Mouse (Mus musculus): ENCODE results near the gene Rmnd5b. TPM values are rescaled to one million over a fixed set of nuclear protein-coding genes. Genes with fewer than 3 reads are reported as not detected.
"Not testable (repeated sequence)": the region's sequence is repeated elsewhere in the genome, so short reads cannot be mapped to it uniquely, and the experiment has no call there.

Gene Rmnd5b
- polyA plus RNA-seq, 1 experiment from 2014 or later = 82.7 TPM

DNA sequence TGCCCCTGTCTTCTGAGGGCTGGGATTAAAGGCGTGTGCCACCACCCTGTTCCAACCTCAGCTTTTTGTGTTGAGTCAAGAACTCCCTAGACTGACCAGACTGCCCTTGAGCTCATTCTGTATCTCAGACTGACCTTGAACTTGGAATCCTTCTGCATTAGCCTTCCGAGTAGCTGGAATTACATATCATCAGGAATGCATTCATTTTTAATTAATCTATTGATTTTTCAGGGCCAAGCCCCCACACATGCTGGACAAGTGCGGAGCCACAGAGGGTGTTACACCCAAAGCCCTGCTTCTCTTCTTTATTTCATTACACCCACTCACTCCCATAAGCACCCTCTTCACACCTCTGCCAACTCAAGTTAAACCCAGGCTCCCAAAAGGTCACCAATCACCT lies 2.0 kb downstream of the Rmnd5b start:
- H3K4me3 ChIP-seq (ENCODE audit: low read depth, low read length) = no peak overlapping the region
- 90% methylated on average over 3 of the region's 3 CpGs for WGBS
- no peaks in the 10 kb centered on the region for H3K36me3 ChIP-seq (ENCODE audit: control insufficient read depth, insufficient read depth, low read length)
- H3K27me3 ChIP-seq (ENCODE audit: control insufficient read depth, insufficient read depth, low read depth, low read length) = no peaks in the 10 kb centered on the region
- no peak overlapping the region for H3K27ac ChIP-seq (ENCODE audit: low read length)
- no peak overlapping the region for H3K9ac ChIP-seq (ENCODE audit: low read depth, low read length)
- no peak for ATAC-seq
- peaks cover 15% of the 10 kb centered on the region for H3K4me1 ChIP-seq (ENCODE audit: control insufficient read depth, insufficient read depth, low read length)
- H3K9me3 ChIP-seq (replicated peaks; ENCODE audit: control insufficient read depth, low read length, poor library complexity, severe bottlenecking) = no peaks in the 10 kb centered on the region
- H3K4me2 ChIP-seq (ENCODE audit: low read length) = no peak overlapping the region

DNA sequence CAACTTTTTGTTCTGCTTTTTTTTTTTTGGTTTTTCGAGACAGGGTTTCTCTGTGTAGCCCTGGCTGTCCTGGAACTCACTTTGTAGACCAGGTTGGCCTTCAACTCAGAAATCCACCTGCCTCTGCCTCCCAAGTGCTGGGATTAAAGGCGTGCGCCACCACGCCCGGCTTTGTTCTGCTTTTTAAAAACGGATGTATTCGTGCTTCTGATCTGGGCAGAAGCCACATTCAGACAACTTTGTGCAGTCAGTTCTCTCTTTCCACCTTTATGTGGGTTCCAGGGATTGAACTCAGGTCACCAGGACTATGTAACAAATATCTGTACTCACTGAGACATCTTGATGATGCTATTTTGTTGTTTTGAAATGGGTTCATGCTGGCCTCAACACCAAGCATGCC lies 2.5 kb downstream of the Rmnd5b start:
- not testable (repeated sequence) for H3K36me3 ChIP-seq (ENCODE audit: control insufficient read depth, insufficient read depth, low read length); H3K9me3 ChIP-seq (replicated peaks; ENCODE audit: control insufficient read depth, low read length, poor library complexity, severe bottlenecking); H3K27ac ChIP-seq (ENCODE audit: low read length); H3K4me2 ChIP-seq (ENCODE audit: low read length); ATAC-seq; H3K9ac ChIP-seq (ENCODE audit: low read depth, low read length); H3K4me3 ChIP-seq (ENCODE audit: low read depth, low read length); H3K27me3 ChIP-seq (ENCODE audit: control insufficient read depth, insufficient read depth, low read depth, low read length)
- peaks cover 15% of the 10 kb centered on the region for H3K4me1 ChIP-seq (ENCODE audit: control insufficient read depth, insufficient read depth, low read length)
- 94% methylated on average over 7 of the region's 7 CpGs for WGBS

DNA sequence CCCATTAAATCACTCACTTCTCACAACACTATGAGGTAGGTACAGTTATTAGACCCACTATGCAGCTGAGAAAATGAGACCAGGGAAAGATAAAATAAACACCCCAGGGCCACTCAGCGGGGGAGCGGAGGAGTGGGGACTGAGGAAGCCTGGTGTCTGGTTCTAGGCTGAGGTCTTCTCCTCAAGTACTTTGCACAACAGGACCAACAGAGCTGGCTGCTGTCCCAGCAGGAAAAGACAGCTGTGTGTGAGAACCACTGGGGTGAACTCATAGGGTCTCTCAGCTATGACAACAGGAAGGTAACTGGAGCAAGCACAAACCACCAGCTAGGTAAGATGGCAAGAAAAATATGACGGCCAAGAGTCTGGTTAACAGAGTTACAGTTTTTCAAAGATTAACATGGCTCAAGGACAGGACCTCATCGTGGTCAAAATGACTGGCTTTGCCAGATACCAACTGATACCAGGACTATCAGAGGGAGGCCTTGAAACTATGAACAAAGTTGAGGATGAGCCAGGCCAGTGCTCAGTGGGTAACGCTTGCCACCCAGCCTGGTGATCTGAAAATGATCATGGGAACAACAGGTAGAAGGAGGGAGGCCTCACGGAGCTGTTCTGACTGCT lies 3.5 kb downstream of the Rmnd5b start:
- no peak for ATAC-seq
- Histone ChIP-seq H3K27ac (ENCODE audit: low read length) (no peak overlapping the region), H3K9me3 (replicated peaks; ENCODE audit: control insufficient read depth, low read length, poor library complexity, severe bottlenecking) (no peaks in the 10 kb centered on the region), H3K4me3 (ENCODE audit: low read depth, low read length) (no peak overlapping the region), H3K4me2 (ENCODE audit: low read length) (no peak overlapping the region), H3K27me3 (ENCODE audit: control insufficient read depth, insufficient read depth, low read depth, low read length) (no peaks in the 10 kb centered on the region), H3K4me1 (ENCODE audit: control insufficient read depth, insufficient read depth, low read length) (peaks cover 15% of the 10 kb centered on the region), H3K36me3 (ENCODE audit: control insufficient read depth, insufficient read depth, low read length) (no peaks in the 10 kb centered on the region), H3K9ac (ENCODE audit: low read depth, low read length) (no peak overlapping the region)
- 87% methylated on average over 6 of the region's 6 CpGs for WGBS

DNA sequence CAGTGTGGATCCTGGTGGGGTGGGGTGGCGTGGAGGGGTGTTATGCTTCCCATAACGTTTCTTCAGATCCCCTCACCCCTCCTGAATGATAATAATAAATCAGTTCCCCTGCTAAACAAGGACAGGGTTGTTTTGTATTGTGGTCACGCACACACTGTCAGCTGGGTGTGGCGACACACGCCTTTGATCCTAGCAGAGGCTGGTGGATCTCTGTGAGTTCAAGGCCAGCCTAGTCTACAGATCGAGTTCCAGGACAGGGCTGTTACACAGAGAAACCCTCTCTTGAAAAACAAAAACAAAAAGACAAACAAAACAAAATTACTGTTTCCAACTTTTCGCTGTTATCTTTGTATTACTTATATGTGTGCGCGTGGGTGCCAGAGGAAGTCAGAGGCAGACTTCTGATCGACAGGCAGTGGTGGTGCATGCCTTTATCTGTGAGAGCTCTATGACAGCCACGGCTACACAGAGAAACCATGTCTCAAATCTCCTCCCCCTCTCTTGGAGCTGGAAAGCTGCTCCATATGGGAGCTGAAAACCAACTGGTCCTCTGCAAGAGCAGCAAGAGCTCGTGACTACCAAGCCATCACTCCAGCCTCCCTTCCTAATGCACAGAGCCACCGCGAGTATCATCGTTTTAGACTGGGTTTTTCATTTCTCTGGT lies 5.9 kb downstream of the Rmnd5b start:
- WGBS = 85% methylated on average over 15 of the region's 15 CpGs

DNA sequence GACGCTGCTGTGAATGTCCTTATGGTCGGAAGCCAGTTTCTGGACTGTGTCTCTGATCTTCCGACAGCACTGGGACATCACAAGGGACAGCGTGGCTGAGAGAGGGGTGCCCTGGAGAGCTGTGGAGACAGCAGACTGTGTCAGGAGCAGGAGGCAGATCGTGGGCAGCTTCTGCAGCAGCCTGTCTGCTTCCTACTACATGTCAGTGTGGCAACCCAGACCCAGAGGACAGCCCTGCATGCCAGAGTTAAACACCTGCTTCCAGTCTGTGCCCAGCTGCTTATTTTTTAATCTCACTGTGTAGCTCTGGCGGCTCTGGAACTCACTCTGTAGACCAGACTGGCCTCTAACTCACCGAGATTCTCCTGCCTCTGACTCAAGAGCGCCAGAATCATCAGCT lies 7.8 kb downstream of the Rmnd5b start:
- no peak for ATAC-seq
- peaks cover 22% of the 10 kb centered on the region for H3K36me3 ChIP-seq (ENCODE audit: control insufficient read depth, insufficient read depth, low read length)

More for the DNA sequence above, 5.9 kb downstream of the Rmnd5b start:
- H3K27ac ChIP-seq (ENCODE audit: low read length) = no peak overlapping the region
- no peak for ATAC-seq
- H3K4me1 ChIP-seq (ENCODE audit: control insufficient read depth, insufficient read depth, low read length) = peaks cover 4% of the 10 kb centered on the region
- H3K4me3 ChIP-seq (ENCODE audit: low read depth, low read length) = no peak overlapping the region
- no peak overlapping the region for H3K4me2 ChIP-seq (ENCODE audit: low read length)
- H3K9me3 ChIP-seq (replicated peaks; ENCODE audit: control insufficient read depth, low read length, poor library complexity, severe bottlenecking) = no peaks in the 10 kb centered on the region
- no peaks in the 10 kb centered on the region for H3K27me3 ChIP-seq (ENCODE audit: control insufficient read depth, insufficient read depth, low read depth, low read length)
- H3K36me3 ChIP-seq (ENCODE audit: control insufficient read depth, insufficient read depth, low read length) = peaks cover 8% of the 10 kb centered on the region
- no peak overlapping the region for H3K9ac ChIP-seq (ENCODE audit: low read depth, low read length)

DNA sequence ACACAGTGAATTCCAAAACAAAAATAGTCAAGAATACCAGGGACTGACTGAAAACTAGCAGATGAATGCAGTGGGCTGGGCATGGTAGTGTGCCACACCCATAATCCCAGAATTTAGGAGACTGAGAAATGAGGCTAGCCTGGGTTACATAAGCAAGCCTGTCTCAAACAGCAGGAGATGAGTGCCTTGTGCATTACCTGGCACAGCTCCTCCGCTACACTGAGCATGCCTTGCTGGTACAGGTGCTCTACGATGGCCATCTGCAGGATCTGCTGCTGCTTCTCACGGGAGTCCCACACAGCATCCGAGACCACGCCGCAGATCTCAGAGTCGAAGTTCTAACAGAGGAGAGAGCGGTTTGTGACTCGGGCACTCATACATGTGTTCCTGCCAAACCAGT lies 8.3 kb downstream of the Rmnd5b start:
- Histone ChIP-seq H3K27me3 (ENCODE audit: control insufficient read depth, insufficient read depth, low read depth, low read length) (no peaks in the 10 kb centered on the region), H3K27ac (ENCODE audit: low read length) (no peak overlapping the region), H3K4me2 (ENCODE audit: low read length) (no peak overlapping the region), H3K9me3 (replicated peaks; ENCODE audit: control insufficient read depth, low read length, poor library complexity, severe bottlenecking) (no peaks in the 10 kb centered on the region), H3K4me1 (ENCODE audit: control insufficient read depth, insufficient read depth, low read length) (no peaks in the 10 kb centered on the region), H3K36me3 (ENCODE audit: control insufficient read depth, insufficient read depth, low read length) (peaks cover 27% of the 10 kb centered on the region), H3K9ac (ENCODE audit: low read depth, low read length) (no peak overlapping the region), H3K4me3 (ENCODE audit: low read depth, low read length) (no peak overlapping the region)
- no peak for ATAC-seq
- 94% methylated on average over 9 of the region's 9 CpGs for WGBS

More for the DNA sequence above, 7.8 kb downstream of the Rmnd5b start:
- no peak overlapping the region for H3K4me2 ChIP-seq (ENCODE audit: low read length)
- no peak overlapping the region for H3K27ac ChIP-seq (ENCODE audit: low read length)
- 89% methylated on average over 8 of the region's 8 CpGs for WGBS
- H3K9me3 ChIP-seq (replicated peaks; ENCODE audit: control insufficient read depth, low read length, poor library complexity, severe bottlenecking) = no peaks in the 10 kb centered on the region
- no peak overlapping the region for H3K4me3 ChIP-seq (ENCODE audit: low read depth, low read length)
- H3K9ac ChIP-seq (ENCODE audit: low read depth, low read length) = no peak overlapping the region
- H3K27me3 ChIP-seq (ENCODE audit: control insufficient read depth, insufficient read depth, low read depth, low read length) = no peaks in the 10 kb centered on the region
- H3K4me1 ChIP-seq (ENCODE audit: control insufficient read depth, insufficient read depth, low read length) = no peaks in the 10 kb centered on the region

DNA sequence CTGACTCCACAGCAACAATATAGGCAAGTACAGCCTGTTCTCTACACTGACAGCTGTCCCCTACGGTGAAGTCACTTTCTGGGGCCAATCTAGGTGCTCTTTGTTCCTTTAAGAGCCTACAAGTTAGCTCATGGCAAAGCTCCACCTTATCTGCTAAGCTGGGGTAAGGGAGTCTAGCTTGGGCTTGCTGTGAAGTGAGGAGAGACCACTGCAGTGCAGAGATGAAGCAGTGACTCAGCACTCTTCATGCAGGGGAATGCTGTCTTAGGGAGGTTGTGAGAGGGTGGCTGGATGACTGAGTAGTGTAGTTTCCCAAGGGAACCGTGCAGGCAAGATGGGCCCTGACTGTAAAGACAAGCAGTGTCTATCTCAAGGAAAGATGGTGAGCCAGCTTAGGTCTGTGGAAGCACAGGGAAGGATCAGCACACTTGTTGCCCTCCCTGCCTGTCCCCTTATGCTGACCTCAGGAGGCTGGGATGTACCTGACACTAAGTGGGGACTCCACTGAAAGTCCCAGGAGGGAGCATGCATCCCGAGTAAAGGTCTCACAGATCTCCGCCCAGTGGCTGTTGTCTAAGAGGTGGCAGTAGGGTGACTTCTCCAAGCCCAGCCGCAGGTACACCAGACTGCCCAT lies 10.4 kb downstream of the Rmnd5b start:
- WGBS = 85% methylated on average over 5 of the region's 5 CpGs
- peaks cover 27% of the 10 kb centered on the region for H3K36me3 ChIP-seq (ENCODE audit: control insufficient read depth, insufficient read depth, low read length)
- no peaks in the 10 kb centered on the region for H3K9me3 ChIP-seq (replicated peaks; ENCODE audit: control insufficient read depth, low read length, poor library complexity, severe bottlenecking)
- no peak overlapping the region for H3K4me3 ChIP-seq (ENCODE audit: low read depth, low read length)
- no peaks in the 10 kb centered on the region for H3K27me3 ChIP-seq (ENCODE audit: control insufficient read depth, insufficient read depth, low read depth, low read length)
- no peak overlapping the region for H3K9ac ChIP-seq (ENCODE audit: low read depth, low read length)
- ATAC-seq = no peak
- H3K4me1 ChIP-seq (ENCODE audit: control insufficient read depth, insufficient read depth, low read length) = peaks cover 10% of the 10 kb centered on the region
- H3K27ac ChIP-seq (ENCODE audit: low read length) = no peak overlapping the region
- H3K4me2 ChIP-seq (ENCODE audit: low read length) = no peak overlapping the region

DNA sequence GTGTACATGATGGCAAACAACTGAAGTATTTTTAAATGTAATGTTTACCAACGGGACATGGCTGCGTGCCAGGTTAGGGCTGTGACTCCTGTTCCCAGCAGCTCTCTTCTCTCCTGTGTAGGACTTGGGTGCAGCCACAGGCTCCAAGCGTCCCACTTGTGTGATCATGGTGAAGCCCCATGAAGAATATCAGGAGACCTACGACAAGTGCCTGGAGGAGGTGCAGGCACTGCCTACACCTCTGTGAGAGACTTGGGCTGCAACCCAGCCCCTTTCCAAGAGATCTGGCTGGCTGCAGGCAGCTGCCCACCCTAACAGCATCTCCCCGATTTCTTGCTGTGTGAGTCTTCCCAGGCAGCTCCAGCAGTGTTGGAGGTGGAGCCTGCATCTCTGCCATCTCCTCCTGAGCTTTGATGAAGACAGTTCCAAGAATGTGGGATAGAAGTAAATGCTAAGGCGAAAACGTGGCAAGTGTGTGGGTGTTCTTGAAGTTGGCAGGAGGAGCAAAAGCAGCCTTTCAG lies 12.7 kb downstream of the Rmnd5b start:
- no peak overlapping the region for H3K4me3 ChIP-seq (ENCODE audit: low read depth, low read length)
- H3K9me3 ChIP-seq (replicated peaks; ENCODE audit: control insufficient read depth, low read length, poor library complexity, severe bottlenecking) = no peaks in the 10 kb centered on the region
- H3K36me3 ChIP-seq (ENCODE audit: control insufficient read depth, insufficient read depth, low read length) = peaks cover 27% of the 10 kb centered on the region
- peaks cover 15% of the 10 kb centered on the region for H3K4me1 ChIP-seq (ENCODE audit: control insufficient read depth, insufficient read depth, low read length)
- no peak for ATAC-seq
- H3K27me3 ChIP-seq (ENCODE audit: control insufficient read depth, insufficient read depth, low read depth, low read length) = no peaks in the 10 kb centered on the region
- H3K27ac ChIP-seq (ENCODE audit: low read length) = no peak overlapping the region
- H3K9ac ChIP-seq (ENCODE audit: low read depth, low read length) = no peak overlapping the region
- no peak overlapping the region for H3K4me2 ChIP-seq (ENCODE audit: low read length)
- 93% methylated on average over 7 of the region's 7 CpGs for WGBS

DNA sequence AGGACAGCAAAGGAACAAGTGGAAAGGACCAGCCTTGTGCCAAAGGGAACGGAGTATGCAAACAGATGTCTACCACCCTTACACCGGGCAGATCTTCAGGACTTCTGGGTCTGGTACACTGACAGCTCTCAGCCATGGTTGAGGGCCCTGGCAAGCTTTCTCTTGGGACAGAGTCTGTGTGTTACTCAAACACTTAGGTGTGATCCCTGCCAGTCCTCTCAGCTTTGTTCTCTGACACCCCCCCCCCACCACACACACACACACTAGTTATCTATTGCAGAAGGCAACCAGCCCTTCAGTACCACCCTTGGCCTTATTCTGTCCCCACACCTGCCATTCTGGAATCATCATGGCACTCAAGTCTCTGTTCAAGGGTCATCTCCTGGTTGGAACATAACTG lies 13.9 kb downstream of the Rmnd5b start:
- WGBS = 88% methylated on average over 2 of the region's 2 CpGs
- no peak for ATAC-seq
- peaks cover 25% of the 10 kb centered on the region for H3K36me3 ChIP-seq (ENCODE audit: control insufficient read depth, insufficient read depth, low read length)

More for the DNA sequence above, 13.9 kb downstream of the Rmnd5b start:
- Histone ChIP-seq H3K27me3 (ENCODE audit: control insufficient read depth, insufficient read depth, low read depth, low read length) (no peaks in the 10 kb centered on the region), H3K4me3 (ENCODE audit: low read depth, low read length) (no peak overlapping the region), H3K9me3 (replicated peaks; ENCODE audit: control insufficient read depth, low read length, poor library complexity, severe bottlenecking) (no peaks in the 10 kb centered on the region), H3K4me2 (ENCODE audit: low read length) (no peak overlapping the region), H3K27ac (ENCODE audit: low read length) (no peak overlapping the region), H3K4me1 (ENCODE audit: control insufficient read depth, insufficient read depth, low read length) (peaks cover 15% of the 10 kb centered on the region), H3K9ac (ENCODE audit: low read depth, low read length) (no peak overlapping the region)

All from midbrain, embryonic 16.5 days (tissue).